Mouse (Mus musculus) mouse embryonic stem cell (cell line): ENCODE data around the gene Snx18.

ENCODE experiments used
- in situ Hi-C, 2 experiments: fragments of 300-500 bp; cut with MboI; formaldehyde crosslinking; loops; 1 replicate in 1 of 2; 3 replicates in 1 of 2; pipeline ENCODE4 v1.14.3; 2019 to 2020; ENCODE audit warnings: low sequenced_read_pairs in 2 of 2, low pct_unique_long_range_greater_than_20kb in 1 of 2, mixed read lengths in 1 of 2; ENCODE audit not compliant: unreplicated experiment in 1 of 2

Gene Snx18

DNA sequence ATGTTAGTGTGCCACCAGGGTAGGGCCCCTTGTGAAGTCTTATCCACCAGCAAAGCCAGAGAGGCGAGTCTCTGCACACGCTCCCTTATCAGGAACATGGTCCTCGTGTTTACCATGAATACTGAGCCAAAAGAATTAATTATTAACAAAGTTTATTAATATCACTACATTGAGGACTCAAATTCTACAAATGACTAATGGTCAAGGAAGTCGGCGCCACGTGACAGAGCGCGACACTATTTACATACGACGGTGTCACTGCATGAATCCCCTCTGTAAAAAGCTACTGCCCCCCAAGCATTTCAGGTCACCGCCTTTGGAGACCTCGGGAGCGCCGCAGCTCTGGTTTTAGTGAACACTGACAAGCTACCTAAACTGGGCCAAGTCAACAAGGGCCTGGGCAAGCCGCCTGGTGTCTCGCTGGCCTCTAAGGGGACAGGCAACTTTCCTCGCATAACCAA lies 15.5 kb downstream of the Snx18 start:
- in situ Hi-C loops = no loop called here

GRCm38 (mm10) chr13:113601831-113602604 lies 16.3 kb downstream of the Snx18 start:
- in situ Hi-C loops = no loop called here

DNA sequence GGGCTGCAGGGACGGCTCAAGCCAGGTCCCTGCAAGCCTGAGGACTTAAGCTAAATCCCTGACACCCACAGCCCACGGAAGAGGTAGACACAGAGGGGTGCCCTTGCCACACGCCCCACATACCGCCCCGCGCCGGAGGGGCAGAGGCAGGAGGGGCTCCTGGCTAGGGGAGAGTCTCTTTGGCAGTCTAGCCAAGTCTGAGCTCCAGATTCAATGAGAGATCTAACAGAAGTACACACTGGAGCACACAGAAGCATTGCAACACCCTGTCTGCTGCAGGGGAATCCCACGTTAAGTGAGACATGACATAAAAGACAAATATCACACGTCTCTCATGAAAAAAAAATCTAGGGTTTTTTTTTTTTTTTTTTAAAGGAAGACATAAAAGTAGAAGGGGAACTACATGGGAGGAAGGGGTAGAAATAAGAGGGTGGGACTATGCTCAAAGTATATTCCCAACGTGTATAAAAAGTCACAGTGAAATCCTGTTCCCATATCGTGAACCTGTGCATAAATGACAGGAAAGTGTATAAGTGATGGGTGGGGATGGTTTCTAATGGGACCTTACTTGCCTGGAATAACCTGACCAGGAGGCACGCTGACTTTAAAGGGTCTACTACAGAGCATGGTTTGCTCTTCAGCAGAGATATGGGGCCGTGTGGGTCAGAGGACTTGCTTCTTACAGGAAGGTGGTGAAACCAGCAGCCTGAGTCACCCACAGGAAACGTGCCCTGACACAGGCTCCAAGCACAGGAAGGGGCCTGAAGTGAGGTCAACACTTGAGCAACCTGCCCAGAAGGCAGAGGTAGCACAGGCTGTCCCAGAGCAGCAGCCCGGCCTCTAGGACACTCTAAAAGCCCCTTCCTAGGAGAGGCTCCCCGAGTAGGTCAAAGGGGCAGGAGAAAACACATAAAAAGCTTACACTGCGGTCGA lies 17.6 kb downstream of the Snx18 start:
- in situ Hi-C loops = no loop called here

- in situ Hi-C loops = no loop called here
Measured at GRCm38 (mm10) chr13:113599701-113600530, 18.4 kb downstream of the Snx18 start.

GRCm38 (mm10) chr13:113597616-113598015 lies 20.7 kb downstream of the Snx18 start:
- in situ Hi-C loops = no loop called here

DNA sequence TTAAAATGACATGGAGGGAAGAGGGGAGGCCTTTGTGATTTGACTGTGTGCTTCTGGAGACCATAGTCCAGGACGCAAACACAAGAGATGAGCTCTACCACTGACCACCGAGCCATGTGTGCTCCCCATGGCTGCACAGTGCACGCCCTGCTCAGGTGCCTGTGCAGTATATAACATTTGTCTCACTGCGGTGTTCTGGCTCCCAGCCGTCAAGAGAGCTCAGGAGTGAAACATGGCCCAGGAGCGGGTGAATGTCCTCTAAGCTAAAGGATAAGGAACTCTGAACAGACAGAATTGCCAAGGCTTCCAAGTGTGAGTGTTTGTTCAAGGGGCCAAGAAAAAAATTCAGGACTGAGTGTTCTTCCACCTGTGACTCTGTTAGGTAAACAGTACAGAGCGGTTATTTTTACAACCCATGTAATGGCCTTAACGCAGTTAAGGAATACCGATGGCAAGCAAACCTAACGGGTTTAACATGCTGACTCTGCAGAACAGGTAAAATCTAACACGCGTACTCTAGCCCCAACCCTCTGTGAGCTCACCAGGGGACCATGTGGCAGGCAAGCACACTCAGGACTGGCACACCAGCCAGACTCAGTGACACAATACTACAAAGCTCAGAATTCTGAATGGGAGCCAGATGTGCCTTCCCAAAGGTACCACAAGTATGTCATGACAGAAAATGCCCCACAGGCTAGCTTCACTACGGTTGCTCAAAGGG lies 21.4 kb downstream of the Snx18 start:
- in situ Hi-C loops = no loop called here

GRCm38 (mm10) chr13:113595987-113596386 lies 22.4 kb downstream of the Snx18 start:
- in situ Hi-C loops = no loop called here

- in situ Hi-C loops = no loop called here
Measured at GRCm38 (mm10) chr13:113595219-113595618, 23.1 kb downstream of the Snx18 start.

- in situ Hi-C loops = no loop called here
Measured at GRCm38 (mm10) chr13:113594361-113594760, 24.0 kb downstream of the Snx18 start.

DNA sequence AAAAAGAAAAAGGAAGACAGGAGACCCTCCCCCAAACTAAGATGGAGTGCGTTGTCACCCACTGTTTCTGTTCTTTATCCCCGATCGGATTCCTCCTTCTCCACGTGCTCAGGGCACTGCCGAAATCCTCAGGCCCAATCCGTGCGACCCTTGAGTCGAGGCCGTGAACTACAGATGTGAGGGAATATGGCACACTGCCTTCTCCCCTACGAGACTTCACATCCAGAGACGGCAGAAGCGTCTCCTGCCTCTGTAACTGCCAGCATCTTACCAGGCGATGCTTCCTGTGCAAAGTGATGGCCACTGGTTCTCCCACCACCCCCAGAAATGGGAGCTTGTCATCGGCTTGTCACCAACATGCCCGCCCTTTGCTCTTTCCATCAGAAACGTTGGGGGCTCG lies 24.7 kb downstream of the Snx18 start:
- in situ Hi-C loops = no loop called here

DNA sequence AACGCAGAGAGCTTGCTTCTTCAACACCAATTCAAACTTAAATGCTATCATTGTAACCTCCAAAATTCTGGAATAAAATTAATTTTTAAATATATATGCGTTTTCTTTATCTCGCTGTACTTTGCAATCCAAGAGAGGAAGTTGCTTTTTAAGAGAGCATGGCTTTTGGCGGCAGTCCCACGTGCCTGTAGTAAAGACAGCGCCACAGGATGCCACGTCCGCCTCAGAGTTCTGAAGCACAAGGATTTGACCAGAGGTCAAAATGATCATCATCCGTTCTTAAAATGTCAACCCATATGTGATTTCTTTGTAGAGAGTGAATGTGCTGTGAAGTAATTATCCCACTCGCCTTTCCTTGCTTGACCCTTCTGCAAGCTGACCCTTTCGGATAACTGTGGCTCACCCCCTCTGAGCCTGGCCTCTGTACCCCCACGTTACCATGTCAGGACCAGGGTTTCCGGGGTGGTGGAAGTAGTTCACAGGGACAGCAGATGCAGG lies 25.6 kb downstream of the Snx18 start:
- in situ Hi-C loops = no loop called here

- in situ Hi-C loops = no loop called here
Measured at GRCm38 (mm10) chr13:113591336-113591735, 27.0 kb downstream of the Snx18 start.

- in situ Hi-C loops = no loop called here
Measured at GRCm38 (mm10) chr13:113590216-113590615, 28.1 kb downstream of the Snx18 start.

DNA sequence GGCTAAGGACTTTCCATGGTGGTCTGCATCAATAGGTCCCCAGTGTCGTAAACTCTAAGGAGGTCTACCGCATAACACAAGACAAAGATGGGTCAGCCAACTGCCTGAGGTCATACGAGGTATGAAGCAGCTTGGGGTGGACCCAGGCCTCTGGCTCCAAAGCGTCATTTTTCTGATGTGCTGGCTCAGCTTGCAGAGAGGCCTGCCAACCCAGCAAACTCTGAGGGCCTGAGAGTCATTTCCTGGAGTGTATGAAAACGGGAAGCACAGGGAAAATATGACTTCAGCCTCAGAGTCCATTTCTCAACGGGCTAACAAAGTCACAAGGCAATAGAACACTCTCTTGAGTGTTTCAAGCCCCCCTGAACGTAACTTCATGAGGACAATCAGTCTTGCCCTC lies 28.9 kb downstream of the Snx18 start:
- in situ Hi-C loops = no loop called here

DNA sequence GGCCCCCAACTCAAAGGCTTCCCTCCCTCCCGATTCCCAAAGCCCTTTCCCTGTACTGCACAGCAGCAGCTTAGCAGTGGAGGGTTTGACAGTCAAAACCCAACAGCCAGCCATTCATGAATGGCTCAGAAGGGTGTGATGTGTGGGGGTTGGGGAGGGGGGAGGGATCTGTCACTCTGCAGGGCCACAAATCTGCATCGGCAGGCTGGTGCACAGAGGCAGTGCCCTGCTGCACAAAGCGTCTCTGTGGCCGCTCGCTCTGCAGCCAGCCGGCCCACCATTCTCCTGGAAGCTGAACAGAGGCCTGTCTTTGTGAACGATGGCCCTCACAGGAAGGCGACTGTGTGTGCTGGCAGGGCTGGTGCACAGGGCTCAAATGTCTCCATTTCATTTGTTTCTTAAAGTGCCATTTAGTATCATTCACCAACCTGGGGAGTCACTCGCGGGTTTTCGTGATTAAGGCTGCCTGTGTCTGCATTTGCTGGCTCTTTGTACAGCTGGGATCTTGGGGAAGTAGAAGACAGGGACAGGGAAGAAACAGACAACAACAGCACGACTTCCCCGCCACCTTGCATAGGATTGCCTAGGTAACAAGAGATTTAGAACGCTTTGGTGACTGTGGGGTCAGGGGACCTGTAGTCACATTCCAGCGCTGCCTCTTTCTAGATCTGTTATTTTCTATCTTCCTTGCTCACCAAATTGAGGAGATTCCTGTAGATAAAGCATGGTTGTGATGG lies 31.0 kb downstream of the Snx18 start:
- in situ Hi-C loops = no loop called here

DNA sequence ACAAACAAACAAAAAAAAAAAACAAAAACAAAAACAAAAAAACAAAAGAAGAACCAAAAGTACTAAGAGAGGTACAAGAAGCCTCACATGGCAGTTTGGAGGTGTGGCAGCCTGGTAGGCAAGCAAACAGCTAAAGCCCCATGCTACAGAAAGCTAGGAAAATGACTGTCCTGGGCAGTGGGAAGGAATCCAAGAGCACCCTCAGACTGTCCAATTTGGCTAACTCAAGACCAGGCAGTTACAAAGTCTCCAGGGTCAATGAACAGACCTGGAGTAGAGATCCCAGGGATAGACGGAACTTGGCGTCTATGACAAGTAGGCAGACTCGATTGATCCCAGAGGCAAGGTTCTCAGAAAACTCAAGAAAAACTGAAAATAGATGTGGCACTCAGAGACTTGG lies 32.8 kb downstream of the Snx18 start:
- in situ Hi-C loops = no loop called here

DNA sequence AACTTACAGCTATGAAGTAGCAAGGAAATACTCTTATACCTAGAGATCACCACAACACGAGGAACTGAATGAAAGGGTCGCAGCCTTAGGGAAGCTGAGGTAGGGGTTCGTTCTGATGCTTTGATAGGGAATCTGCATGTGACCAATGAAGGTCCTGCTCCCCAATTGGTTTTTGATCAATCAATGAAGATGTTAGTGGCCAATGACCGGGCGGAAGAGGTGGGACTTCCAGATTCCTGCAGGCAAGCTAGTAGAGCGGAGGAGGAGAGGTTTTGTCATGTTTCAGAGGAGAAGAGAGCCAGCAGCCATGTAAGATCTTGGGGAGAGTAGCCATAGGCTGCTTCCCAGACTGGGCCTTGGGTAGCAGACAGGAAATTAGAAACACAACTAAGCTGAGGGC lies 33.9 kb downstream of the Snx18 start:
- in situ Hi-C loops = no loop called here
